Mouse (Mus musculus) urinary bladder, postnatal 14 days (tissue): ENCODE measurements around the gene Trim56.
"Not testable (repeated sequence)": the region's sequence is repeated elsewhere in the genome, so short reads cannot be mapped to it uniquely, and the experiment has no call there.

Experiments used
- DNase-seq: peaks from one replicate; pipeline ENCODE4 v3.0.0; 2021; ENCODE audit warnings: low spot score

Gene Trim56

DNA sequence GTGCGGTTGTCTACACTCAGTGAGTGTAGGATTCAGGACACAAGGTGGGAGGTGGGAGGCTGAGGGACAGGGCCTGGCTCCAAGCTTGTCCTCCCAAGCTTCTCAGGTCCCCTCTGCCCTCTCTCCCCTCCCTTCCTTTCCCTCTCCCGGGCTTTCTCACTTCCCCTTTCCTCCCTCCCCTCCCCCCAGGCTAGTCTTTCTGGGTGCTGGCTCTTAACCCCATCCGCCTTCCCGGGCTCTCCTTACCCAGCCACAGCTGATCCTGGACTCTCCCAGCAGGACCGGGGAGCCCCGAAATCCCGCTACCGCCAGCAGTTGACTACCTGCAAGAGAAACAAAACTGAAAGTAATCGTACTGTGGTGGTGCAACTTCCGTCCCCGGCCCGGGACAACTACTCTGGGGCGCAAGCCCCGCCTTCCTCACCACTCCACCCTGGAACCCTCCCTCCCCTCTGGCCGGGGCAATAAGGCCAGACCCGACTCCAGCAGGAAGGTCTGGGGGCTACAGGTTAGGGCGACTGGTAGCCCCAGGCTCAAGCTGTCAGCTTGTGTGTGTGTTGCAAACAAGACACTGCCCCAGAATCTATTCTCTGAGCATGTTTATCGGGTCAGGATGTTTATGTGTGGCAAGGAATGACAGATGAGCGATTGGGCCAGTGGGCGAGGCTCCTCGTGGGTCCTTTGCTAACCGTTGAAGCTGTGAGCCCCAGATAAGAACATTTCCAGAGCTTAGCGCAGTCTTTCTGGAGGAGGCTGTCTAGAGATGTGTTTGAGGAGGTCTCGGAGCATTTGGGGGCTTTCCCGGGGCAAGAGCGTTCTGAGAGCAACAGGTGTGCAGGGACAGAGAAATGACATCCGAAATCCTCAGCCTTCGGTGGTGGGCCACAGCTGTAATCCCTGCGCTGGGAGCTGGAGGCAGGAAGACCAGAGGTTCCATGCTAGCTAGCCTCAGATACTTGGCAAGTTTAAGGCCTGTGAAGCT lies at the start of gene Trim56:
Gene Trim56 (minus strand): TSS at position 344 of the 982 bp plus-strand sequence.
- peak; percentile 81 for DNase-seq

DNA sequence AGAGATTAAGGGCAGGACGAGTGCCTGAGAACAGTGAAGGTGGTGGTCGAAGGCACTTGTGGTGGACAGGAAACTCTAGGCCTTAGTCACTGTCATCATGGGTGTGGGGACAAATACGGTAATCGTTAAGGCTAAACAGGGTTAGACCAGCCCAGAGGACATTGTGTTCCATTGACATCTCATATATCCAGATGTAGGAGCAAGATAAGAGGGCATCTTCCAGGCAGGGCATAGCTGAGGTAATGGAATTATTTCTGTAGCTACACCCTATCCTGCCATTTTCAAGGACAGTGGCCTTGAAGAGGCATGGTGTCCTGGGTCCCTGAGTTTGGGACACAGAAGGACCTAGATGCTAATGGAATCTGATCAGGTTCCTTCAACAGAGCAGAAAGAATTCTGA lies 45.8 kb upstream of the Trim56 start:
- no peak for DNase-seq

DNA sequence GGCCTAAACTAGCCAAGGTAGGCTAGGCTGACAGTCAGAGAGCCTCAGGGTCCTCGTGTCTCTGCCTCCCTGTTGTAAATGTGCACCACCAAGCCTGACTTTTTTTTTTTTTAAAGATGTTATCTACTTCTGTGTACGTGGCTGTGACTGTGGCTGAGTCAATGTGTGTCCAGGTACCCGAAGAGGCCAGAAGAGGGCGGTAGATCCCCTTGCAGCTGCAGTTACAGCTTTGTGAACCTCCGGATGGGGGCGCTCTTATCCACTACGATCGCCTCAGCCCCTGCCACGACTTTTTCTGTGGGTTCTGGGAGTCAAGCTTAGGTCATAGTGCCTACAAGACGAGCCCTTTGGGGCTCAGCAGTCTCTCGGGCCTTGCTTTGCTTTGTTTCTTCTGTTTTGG lies 43.5 kb upstream of the Trim56 start:
- peak; percentile 55 for DNase-seq

DNA sequence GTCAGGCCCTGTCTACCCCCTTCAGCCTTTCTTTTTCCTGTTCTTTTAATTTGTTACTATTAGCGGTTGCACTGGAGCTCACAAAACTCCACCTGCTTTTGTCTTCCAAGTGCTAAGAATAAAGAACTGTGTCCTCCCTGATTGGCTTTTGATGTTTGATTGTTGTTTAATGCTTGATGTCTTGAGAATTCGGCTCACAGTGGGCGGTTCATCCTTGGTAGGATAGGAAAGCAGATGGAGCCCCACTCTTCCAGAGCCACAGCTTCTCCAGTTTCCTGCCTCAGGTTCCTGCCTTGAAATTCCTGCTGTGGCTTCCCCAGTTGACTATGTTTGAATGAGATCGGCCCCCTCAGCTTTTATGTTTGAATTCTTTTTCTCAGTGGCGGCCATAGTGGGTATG lies 37.3 kb upstream of the Trim56 start:
- no peak for DNase-seq

DNA sequence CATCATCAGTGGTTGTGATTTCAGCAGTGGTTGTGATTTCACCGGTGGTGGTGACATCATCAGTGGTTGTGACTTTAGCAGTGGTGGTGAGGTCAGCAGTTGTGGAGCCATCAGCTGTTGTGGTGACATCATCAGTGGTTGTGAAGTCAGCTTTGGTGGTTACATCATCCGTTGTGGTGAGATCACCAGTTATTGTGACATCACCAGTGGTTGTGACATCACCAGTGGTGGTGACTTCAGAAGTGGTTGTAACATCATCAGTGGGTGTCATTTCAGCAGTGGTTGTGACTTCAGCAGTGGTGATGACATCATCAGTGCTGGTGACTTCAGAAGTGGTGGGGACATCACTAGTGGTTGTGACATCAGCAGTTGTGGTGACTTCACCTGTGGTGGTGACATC lies 36.6 kb upstream of the Trim56 start:
- DNase-seq = no peak

DNA sequence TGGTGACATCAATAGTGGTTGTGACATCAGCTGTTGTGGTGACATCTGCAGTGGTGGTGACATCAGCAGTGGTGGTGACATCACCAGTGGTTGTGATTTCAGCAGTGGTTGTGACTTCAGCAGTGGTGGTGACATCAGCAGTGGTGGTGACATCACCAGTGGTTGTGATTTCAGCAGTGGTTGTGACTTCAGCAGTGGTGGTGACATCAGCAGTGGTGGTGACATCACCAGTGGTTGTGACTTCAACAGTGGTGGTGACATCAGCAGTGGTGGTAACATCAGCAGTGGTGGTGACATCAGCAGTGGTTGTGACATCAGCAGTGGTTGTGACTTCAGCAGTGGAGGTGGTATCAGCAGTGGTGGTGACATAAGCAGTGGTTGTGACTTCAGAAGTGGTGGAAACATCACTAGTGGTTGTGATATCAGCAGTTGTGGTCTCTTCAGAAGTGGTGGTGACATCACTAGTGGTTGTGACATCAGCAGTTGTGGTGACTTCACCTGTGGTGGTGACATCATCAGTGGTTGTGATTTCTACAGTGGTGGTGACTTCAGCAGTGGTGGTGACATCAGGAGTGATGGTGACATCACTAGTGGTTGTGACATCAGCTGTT lies 33.4 kb upstream of the Trim56 start, which contains the start of gene Muc3:
Gene Muc3 (minus strand): TSS at position 51 of the 611 bp plus-strand sequence.
- not testable (repeated sequence) for DNase-seq

DNA sequence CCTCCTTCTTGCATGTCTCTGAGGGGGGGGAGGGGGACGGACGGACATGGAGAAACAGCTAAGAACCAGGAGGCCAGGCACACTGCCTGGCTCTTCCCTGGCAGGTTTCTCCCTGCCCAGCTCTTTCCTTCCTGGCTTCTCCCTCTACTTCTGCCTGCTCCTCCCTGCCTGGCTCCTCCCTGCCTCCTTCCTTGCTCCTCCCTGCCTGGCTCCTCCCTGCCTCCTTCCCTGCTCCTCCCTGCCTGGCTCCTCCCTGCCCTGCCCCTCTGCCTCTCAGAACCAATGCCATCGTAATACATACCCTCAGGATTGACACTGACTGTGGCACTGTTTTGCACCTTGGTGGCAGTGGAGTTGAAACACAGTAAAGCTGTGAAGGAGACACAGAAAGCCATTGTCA lies 24.8 kb upstream of the Trim56 start:
- no peak for DNase-seq

DNA sequence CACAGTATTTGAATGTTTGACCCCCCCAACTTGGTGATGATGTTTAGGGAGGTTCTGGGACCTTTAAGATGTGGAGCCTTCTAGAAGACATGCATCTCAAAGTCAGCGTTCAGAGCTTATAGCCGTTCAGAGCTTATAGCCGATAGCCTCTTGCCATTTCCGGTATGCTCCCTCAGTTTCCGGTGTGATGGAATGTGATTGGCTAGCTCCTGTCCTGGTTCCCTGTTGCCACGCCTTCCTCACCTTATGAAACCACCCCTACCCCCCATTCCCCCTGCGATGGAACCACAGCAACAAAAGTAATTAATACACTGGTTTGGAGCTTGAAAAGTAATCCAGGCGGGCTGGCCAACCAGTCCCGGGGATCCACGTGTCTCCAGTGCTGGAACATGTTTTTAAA lies 23.0 kb upstream of the Trim56 start:
- no peak for DNase-seq

DNA sequence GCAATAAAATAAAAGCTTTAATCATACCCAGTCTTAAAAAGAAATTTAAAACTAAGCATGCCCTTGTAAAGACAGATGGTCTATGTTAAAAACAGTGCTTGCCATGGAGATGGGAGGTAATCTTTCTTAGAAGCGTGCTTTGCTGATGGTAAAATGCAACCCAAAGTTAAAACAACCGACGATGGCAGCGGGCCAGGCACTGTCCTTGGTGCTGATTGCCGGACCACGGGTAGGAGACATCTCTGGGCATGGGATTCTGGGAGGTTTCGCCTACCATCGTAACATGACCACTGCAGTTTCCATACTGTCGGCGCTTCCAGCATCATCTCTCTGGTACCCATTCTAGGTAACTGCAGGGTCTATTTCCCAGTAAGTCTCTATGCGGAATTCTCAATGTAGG lies 18.9 kb upstream of the Trim56 start:
- no peak for DNase-seq

DNA sequence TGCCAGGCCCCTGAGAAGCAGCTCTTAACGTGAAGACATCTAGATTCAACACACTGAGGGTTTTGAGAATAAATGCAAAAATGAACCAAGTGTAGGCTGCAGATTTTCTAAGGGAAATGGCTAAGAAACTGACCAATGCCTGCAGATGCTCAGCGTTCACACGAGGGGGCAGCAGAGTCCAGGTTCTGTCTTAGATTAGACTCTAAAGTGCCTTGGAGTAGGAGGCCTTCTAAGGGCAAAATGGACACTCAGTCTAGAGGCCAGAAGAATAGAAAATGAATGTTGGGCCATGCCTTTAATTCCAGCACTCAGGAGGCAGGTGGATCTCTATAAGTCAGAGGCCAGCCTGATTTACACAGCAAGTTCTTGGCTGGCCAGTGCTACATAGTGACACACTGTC lies 15.5 kb upstream of the Trim56 start:
- peak; percentile 49 for DNase-seq

DNA sequence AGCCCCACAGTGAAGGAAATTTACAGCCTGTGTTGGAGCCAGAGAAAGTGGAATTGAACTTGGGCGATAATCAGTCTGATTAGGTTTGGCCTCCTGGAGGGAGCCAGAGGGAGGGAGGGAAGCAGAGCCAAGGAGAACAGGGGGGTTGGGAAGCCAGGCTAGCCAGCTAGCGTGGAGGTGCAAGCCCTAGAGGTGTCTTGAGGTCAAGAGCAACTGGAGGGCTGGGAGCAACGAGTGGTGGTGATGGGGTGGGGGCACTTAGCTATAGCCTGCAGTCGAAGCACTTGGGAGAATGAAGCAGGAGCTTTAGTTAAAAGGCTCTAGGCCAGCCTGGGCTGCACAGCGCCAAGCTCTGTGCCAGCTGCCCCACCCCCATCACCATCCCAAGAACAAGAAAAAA lies 13.3 kb upstream of the Trim56 start:
- DNase-seq = no peak

DNA sequence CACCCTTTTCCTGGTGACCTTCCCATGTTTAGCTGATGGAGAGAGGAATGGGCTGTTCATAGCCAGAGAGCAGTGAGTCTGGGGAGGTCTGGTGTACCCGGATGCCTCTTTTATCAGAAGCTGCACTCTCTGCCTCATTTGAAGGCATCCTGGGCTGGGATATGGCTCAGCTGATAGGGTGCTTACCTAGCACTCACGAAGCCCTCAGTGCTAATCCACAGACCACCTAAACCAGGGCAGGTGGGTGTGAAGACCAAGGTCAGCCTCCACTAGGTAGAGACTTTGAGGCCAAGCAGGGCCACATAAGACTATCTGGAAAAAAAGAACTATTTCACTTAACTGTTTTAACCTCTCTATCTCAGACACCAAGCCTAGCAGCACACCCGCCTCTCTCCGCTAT lies 7.5 kb upstream of the Trim56 start:
- no peak for DNase-seq

DNA sequence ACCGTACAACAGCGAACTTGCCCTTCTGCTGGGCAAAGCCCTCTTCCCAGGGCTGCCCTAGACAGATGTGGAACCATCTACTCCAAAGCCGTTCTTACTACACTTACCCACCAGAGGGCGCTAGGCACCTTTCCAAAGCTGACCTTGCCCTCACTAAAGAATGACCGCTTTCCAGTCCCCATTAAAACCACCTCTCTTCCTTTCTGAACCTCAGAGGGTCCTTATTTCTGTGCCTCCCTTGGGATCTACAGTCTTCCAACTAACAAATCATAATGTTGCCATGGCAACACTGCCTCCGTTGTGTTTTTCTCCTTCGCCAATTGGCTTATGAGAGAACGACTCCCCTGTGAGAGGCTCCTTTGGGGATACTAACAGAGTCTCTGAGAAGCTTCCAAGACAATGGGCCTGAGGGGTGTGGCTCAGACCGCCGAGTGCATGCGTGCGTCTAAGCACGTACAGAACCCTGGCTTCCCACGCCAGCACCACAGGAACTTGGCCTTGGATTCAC lies 6.7 kb upstream of the Trim56 start:
- DNase-seq = peak; percentile 78

DNA sequence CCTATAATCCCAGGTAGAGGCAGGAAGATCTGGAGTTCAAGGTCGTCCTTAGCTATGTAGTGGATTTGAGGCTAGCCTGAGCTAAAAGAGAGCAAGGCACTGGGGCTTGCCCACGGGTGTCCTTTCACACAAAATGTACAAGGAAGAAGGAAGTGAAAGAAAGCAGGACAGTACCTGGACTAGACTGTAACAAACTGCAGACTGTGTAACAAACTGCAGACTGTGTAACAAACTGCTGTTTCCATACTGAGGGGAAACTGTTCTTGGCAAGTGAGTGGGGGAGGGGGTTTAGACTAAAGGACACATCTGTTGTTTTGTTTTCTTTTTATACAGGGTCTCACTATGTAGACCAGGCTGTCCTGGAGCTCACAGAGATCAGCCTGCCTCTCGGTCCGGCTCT lies 5.3 kb upstream of the Trim56 start:
- DNase-seq = no peak

DNA sequence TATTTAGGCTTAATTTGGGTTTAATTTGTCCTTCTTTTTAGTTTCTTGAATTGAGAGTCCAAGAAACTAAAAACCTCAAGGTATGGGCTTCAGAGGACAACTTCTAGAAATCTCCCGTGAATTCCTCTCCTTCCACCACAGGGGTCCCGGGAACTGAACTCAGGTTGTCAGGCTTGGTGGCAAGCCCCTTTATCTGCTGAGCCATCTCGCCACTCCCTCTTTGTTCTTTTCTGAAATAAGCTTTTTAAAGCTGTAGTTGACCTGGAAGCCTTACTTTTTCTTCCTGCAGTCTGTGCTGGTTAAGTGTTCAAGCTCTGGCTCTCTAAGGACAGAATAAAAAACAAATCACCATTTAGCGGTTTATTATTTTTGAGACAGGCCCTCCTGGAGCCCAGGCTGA lies 2.9 kb upstream of the Trim56 start:
- DNase-seq = no peak

DNA sequence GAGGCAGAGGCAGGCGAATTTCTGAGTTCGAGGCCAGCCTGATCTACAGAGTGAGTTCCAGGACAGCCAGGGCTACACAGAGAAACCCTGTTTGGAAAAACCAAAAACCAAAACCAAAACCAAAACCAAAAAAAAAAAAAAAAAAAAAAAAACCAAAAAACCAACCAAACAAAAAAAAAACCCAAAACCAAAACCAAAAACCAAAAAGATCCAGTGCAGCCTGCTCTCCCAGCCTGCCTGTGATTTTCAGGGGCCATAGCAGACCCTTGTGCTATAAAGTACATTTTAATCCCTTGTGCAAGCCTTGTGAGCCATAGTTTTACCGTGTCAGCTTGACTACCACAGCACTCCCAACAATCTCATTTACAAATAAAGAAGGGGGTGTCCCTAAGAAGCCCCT lies 2.0 kb upstream of the Trim56 start:
- not testable (repeated sequence) for DNase-seq

DNA sequence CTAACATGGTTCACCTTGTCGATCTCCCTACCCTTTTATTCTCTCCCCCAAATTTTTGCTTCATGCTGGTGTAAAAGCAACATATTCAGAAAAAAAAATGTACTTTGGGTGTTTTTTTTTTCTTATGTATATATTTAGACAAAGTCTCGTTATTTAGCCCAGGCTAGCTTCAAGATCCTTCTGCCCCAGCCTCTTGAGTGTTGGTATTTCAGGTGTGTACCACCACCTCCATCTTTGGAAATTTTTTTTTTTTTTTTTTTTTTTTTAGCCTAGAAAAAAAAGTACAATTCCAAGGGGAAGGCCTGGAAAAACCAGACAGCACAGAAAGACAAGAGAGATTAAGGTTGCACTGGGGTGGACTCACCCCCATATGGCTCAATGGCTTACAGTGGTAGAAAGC lies 978 bp upstream of the Trim56 start:
- no peak for DNase-seq

DNA sequence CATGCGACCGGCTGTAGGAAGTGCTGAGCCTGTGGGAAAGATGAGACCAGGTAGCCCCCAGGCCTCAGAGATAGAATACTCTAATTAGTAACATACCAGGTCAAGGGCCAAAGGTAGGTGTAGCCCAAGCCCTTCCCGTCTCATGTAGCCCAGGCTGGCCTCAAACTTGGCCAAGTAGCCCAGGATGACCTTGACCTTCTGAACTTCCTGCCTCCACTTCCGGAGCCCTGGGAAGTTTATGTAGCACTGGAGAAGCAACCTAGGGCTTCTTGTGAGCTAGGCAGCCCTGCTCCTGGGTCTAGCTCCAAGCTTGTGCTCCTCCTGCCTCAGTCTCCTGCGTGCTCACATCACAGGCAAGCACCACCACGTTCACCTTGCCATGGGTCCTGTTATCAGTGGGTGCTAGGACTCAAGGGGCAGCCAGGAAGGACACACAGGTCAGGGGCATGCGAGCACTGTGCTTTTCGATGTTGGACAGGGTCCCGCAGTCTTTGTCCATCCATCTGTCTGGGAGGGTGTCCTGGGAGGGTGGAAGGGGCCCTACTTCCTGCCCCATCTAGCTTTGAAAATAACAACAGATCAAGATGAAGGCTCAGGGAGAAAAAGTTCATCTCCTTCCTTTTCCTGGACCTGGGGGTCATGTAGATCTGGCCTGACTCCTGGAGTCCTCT lies 983 bp downstream of the Trim56 start:
- no peak for DNase-seq

DNA sequence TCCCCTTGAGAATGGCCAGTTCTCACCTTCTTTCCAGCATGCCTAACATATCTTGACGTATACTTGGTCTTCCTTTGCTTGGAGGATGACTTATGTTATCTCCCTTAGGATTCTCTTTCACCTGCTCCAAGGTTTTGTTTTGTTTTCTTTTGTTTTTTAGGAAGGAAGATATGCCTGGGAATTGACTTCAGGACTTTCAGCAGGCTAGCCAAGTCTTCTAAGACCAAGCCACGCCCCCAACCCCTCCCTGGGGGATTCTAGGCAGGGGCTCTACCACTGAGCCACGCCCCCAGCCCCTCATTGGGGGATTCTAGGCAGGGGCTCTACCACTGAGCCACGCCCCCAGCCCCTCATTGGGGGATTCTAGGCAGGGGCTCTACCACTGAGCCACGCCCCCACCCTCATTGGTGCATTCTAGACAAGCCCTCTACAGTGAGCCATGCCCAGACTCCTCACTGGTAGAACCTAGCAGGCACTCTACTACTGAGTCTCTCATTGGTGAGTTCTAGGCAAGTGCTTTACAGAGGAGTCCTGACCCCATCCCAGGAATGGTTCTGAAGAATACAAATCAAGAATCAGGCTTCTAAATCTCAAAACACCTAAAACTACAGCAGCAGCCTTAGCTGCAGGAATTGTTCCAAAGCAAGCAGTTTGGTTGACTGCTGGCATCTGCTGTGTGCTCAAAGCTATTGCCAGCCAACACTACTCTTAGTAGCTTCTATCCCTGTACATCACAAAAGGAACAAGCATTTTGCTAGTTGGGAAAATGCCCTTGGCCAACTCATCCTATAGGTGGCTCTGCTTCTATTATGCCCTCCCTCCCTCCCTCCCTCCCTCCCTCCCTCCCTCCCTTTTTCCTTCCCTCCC lies 4.2 kb downstream of the Trim56 start:
- DNase-seq = no peak

DNA sequence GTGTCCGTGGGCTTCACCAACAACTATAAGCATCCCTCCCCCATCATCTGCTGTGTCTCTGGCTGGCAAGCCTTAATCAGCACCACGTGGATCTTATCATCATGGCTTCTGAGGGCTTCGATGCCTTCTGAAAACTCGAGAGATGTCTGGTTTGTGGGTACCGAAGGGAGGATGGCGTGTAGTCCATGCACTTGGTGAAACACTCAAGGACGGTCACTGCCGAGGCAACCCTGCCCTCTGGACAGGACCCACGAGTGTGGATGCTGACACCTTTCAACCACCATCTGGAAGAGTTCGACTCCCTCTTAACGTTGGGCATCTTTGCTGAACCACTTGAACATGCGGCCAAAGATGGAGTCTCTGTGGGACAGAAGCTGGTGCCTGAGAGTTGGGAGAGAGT lies 5.1 kb downstream of the Trim56 start:
- no peak for DNase-seq

DNA sequence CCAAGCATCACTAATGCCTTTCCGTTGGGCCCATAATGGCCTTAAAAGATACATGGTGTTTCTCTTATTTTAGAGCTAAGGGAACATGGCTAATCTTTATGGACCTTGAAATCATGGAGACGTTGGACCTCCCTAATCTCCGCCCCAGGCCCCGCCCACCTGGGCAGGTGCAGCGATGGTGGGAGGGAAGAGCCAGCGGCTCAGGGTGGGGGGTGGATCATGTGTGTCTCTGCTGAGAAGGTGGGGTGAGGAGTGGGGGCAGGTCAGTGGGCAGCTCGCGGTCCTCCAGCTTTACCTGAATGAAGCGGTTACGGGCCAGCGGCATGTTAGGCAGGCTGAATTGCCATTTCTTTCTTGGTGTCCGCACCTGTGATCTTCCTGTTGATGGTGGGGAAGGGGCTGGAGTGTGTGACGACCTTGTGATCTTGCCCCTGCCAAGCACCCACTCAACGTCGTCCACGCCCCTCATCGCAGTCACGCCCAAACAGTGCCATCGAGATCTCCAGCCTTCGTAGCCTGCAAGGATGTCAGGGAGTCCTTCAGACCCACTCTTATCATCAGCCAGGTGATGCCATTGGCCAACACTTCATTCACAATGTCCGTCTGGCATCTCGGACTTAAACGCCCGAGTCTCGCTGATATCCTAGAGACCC lies 5.9 kb downstream of the Trim56 start:
- DNase-seq = no peak
